Mouse (Mus musculus) olfactory bulb, adult 2 months (tissue): ENCODE measurements at regions not wholly inside any gene's neighbourhood (a gene's known extent, or its start where the extent isn't known, plus 50 kb on each side); places are given as distances from the start of the nearest gene placed in this dataset.

Source experiments
- CTCF ChIP-seq: fragments of 200-500 bp; IDR thresholded peaks from 2 replicates; pipeline ENCODE4 v1.5.1; 2012; ENCODE audit warnings: low read depth, mild to moderate bottlenecking, low read length, moderate library complexity; ENCODE audit not compliant: insufficient read depth
- POLR2A ChIP-seq: fragments of 200-500 bp; IDR thresholded peaks from 2 replicates; pipeline ENCODE4 v1.6.1; 2012; ENCODE audit warnings: mild to moderate bottlenecking, low read depth, low read length, moderate library complexity; ENCODE audit not compliant: insufficient read depth

GRCm38 (mm10) chr3:120774951-120775350, 396.5 kb downstream of the Rwdd3 start:
- TF ChIP-seq CTCF (no peak), POLR2A (no peak)
